Mouse (Mus musculus): ENCODE measurements around the gene Stom.

Stom gene

GRCm38 (mm10) chr2:35320399-35320798 is 16.4 kb downstream of the Stom start:
- no peak for DNase-seq (ENCODE audit: low spot score)

- no peak for DNase-seq (ENCODE audit: low spot score)
These were observed 18.4 kb downstream of the Stom start for GRCm38 (mm10) chr2:35318405-35318804.

DNA sequence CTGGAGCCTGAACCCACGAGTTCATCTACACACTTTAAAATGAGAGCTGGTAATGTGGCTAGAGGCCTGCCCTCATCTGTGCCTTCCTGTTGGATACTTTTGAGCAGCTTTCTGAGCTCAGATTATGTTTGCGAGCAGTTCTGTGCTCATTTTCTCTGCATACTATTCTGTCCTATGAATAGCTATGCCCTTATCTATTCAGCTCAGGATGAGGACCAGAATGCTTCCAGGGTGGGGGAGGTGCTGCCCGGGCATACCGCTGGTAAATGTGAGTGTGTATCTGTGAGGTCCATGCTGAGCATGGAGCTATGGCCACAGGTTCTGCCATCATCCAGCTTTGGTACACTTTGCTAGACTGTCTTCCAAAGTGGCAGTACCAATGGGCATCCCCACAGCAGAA is 19.2 kb downstream of the Stom start:
- DNase-seq (ENCODE audit: low spot score) = no peak

DNA sequence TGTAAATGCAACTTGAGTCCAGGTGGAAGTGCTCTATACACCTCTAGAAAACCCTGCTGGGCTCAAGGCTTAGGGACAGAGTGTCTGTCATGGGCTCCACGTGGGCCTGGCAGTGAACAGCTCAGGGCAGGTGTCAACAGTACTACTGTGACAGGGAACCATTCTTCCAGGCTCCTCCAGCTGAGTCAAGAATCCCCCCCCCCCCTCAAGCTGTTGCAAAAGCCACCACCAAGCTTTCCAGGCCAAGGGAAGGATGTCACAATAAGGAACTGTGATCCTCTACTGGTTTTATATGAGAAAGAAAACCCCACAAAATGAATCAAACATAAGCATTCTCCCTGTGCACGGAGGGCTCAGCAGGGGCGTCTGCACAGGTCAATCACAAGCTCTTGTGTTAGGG is 22.5 kb downstream of the Stom start:
- DNase-seq (ENCODE audit: low spot score) = no peak

DNA sequence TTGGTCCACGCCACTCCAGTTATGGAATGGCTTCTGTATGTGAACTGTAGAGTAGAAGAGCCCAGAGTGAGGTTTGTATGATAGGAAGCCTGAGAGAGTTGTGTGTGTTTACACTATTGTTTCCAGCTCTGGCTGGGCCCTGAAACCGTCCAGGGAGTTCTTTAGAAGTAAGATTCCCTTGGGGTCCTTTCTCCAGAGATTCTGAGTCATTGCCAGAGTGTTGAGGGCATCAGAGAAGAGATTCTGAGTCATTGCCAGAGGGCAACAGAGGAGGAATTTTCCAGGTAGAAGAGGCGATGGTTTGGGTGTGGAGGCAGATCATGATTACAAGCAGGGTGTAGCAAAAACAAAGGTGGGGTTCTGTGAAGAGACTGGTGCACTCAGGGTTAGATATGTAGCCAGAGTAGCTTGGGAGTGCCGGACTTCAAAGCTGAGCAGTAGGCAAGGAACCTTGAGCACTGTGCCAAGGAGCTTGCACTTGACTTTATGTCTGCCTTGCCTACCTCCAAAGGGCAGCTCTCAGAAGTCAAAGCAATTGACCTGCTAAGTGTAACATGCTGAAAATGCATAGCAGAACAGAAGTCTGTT is 26.8 kb downstream of the Stom start:
- DNase-seq (ENCODE audit: low spot score) = no peak

DNA sequence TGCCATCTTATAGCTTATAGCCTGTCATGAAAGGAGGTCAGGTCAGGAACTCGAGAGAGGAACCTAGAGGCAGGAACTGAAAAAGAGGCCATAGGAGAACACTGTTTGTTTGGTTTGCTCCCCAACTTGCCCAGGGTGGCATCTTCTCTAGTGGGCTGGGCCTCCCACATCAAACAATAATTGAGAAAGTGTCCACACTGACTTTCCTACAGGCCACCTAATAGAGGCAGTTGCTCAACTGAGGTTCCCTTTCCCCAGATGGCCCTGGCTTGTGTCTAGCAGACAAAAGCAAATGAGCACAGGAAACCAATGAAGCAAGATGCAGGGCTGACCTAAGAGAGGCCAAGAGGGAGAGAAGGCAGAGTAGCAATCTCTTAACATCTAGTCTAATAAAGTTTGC is 28.6 kb downstream of the Stom start:
- no peak for DNase-seq (ENCODE audit: low spot score)

- no peak for DNase-seq (ENCODE audit: low spot score)
These were observed 34.5 kb downstream of the Stom start for GRCm38 (mm10) chr2:35302049-35302885.

- no peak for DNase-seq (ENCODE audit: low spot score)
These were observed 37.3 kb downstream of the Stom start for GRCm38 (mm10) chr2:35299437-35299836.

DNA sequence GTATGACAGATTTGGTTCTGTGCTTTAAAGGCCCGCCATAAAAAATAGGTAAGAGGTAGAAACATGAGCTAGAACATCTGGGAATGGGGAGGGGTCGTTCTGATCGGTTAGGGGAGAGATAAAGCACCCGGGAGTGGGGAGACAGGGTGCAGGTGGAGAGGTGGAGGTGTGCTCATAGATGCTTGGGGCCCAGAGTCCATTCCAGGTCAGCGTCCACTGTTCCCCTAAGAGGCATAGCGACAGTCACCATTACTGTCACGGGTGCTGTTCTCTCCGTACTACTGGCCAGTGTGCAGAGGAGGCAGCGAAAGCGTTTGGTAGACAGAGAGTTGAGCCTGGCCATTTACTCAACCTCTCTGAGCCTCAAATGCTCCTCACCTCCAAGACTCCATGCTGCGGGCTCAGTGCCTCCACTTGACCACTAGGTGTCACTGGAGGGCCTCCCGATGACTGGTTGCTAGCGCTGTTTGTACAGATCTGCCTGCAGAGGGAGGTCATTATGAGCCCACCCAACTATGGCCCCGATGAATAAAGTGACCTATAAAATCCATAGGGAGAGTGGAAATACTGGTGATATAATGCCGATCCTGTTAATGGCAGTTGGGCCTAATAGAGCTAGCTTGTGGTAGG is 39.0 kb downstream of the Stom start:
- peak; percentile 70 for DNase-seq (ENCODE audit: low spot score)

GRCm38 (mm10) chr2:35293291-35293690 is 43.5 kb downstream of the Stom start:
- DNase-seq (ENCODE audit: low spot score) = no peak

GRCm38 (mm10) chr2:35292700-35293099 is 44.1 kb downstream of the Stom start:
- DNase-seq (ENCODE audit: low spot score) = no peak

GRCm38 (mm10) chr2:35291856-35292255 is 44.9 kb downstream of the Stom start:
- DNase-seq (ENCODE audit: low spot score) = no peak

GRCm38 (mm10) chr2:35288758-35289635 is 47.8 kb downstream of the Stom start:
- peak; percentile 47 for DNase-seq (ENCODE audit: low spot score)

- DNase-seq (ENCODE audit: low spot score) = no peak
These were observed 49.7 kb downstream of the Stom start for GRCm38 (mm10) chr2:35287017-35287620.

GRCm38 (mm10) chr2:35285209-35285608 is 51.6 kb downstream of the Stom start:
- no peak for DNase-seq (ENCODE audit: low spot score)

DNA sequence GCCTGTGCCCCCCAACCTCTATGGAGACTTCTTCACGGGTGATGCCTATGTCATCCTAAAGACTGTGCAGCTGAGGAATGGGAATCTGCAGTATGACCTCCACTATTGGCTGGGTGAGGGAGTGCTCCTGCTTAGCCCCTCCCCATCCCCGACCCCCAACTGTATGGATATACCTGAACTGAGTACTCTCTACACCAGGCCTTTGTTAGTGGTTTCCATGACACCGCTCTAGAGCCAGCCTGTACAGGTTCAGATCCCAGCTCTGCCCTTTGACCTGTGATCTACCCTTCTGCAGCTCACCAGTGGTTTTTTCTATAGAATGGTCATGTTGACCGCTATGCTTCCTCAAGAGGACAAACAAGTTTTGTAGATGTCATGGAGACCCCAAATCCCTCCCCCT is 52.8 kb downstream of the Stom start:
- peak; percentile 66 for DNase-seq (ENCODE audit: low spot score)

GRCm38 (mm10) chr2:35282214-35282613 is 54.6 kb downstream of the Stom start:
- peak; percentile 81 for DNase-seq (ENCODE audit: low spot score)

DNA sequence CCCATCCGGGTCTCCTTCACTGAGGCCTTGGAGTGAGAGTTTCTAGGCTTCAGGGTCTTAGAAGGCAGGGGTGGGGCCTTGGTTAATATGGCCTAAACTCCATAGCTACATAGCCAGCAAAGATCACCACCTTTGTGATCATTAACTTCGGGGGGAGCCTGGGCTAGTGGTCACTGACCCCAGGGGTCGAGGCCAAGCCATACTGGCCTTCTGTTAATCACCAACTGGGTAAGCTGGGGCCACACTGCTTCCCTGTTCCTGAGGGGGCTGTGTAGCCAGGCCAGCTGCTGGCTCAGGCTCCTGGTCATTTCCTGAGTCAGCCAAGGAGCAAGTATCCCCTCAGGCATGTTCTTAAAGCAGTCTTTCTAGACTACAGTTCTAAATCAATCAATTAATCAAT is 56.8 kb downstream of the Stom start:
- peak; percentile 88 for DNase-seq (ENCODE audit: low spot score)

DNA sequence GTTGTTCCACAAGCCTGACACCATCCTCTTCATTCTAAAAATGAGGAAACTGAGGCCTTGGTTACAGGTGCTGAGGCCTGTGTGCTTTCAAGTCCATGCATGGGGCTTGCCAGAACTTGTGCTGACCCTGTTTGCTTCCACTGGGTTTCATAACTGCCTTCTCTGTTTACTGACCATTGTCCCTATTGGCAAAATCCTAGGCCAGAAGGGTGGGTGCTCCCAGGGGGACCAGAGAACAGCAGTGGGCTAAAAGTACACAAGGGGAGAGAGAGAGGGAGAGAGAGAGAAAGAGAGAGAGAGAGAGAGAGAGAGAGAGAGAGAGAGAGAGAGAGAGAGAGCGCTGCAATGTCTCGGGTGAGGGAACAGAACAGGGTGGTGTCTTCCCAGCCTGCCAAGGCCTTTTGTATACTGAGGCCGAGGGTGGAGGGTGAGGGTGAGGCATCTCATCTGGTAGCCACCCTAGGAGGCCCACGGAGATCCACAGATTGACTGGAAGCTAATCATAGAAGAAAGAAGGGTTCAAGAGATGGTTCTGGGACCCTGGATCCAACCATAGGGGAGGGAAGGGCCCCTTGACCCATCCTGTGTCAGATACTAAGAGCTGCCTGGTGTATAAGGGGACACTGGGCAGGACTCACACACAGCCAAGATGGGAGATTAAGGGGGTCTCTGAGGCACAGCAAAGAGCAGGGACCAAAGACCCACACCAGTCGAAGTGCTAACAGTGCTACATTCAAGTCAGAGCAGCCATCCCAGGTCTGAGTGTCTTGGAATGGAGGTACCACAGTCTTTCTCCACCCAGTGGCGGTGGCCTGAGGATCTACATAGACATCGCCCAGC is 58.2 kb downstream of the Stom start:
- no peak for DNase-seq (ENCODE audit: low spot score)

GRCm38 (mm10) chr2:35277686-35278085 is 59.1 kb downstream of the Stom start:
- no peak for DNase-seq (ENCODE audit: low spot score)

DNA sequence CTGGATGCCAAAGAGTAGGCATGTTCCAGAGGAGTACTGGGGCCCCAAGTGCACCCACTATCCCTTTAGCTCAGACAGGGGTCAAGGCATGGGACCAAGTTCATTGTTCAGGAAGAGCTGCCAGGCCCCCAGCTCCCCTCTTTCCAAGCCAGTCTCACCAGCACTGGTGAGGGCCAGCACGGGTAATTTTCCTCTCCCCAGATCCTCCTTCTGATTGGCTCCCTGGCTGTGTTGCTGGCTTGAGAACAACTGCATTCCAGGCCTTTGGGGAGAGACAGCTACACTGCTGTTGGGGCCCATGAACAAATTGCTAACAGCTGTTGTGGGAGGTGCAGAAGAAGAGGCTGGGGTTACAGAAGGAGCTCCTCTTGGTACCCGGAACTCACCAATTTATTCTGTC is 63.2 kb downstream of the Stom start:
- DNase-seq (ENCODE audit: low spot score) = no peak

All from yolk sac, embryonic 10.5 days (tissue).